Mouse (Mus musculus): ENCODE data around the gene Tshb.

- TF ChIP-seq CTCF (IDR thresholded peaks at IDR 0.05; ENCODE audit: borderline replicate concordance, extremely low read depth, insufficient read depth, insufficient read length) (peak; percentile 71; the same call in 1 of the 2 replicates), POLR2A (IDR thresholded peaks at IDR 0.05; ENCODE audit: borderline replicate concordance, extremely low read depth, insufficient read depth, insufficient read length, poor library complexity, severe bottlenecking) (no peak)
Observed at GRCm38 (mm10) chr3:102803937-102804336, 21.4 kb upstream of the Tshb start.
